Comparison of ENCODE assay signal across 18 mouse cellular contexts in genomic region chrX:151107301-151108067, GRCm38 (mm10). TPM values are rescaled to one million over a fixed set of nuclear protein-coding genes. Genes with fewer than 3 reads are reported as not detected.
A peak's percentile ranks its signal among the peaks of the same experiment; 100 is the strongest.
DNase-seq lines count a peak whose midpoint lies in the region; ATAC-seq and TF ChIP-seq lines count a peak whose summit lies in the region.
"Had no signal": no experiment of that assay in that cellular context is flagged by ENCODE, and none has a peak within 500 bp of the region (broad histone marks: within the 10 kb centered on the region; RNA-seq: fewer than 3 reads in every experiment).

No protein-coding gene starts in this region.

- peak; percentile 56; the same call in 1 of the 2 replicates for ATAC-seq in forebrain, embryonic 11.5 days (replicated peaks; ENCODE audit: low FRiP score)
- ATAC-seq in forebrain, postnatal 0 days: peak; percentile 82
- ATAC-seq in midbrain, embryonic 16.5 days: peak; percentile 89
- ATAC-seq: activated CD4-positive, CD25-positive, alpha-beta regulatory T cell, adult 4 months had no signal

- TF ChIP-seq CTCF in forebrain, postnatal 0 days (IDR thresholded peaks at IDR 0.05; ENCODE audit: low read depth): no peak

- no peak overlapping the region for H3K9ac ChIP-seq in forebrain, embryonic 11.5 days (ENCODE audit: low read length)
- H3K9ac ChIP-seq in forebrain, postnatal 0 days: no peak overlapping the region
- H3K9ac ChIP-seq in midbrain, embryonic 16.5 days (ENCODE audit: low read depth, low read length): no peak overlapping the region
- H3K9ac ChIP-seq: heart, embryonic 15.5 days; liver, embryonic 13.5 days had no signal

- no peak overlapping the region for H3K4me2 ChIP-seq in forebrain, embryonic 11.5 days (ENCODE audit: low read depth, low read length, severe bottlenecking)
- H3K4me2 ChIP-seq in forebrain, postnatal 0 days (ENCODE audit: low read depth): no peak overlapping the region
- no peak overlapping the region for H3K4me2 ChIP-seq in midbrain, embryonic 16.5 days (ENCODE audit: low read length)
- H3K4me2 ChIP-seq: heart, embryonic 15.5 days; liver, embryonic 13.5 days had no signal

- no peaks in the 10 kb centered on the region for H3K36me3 ChIP-seq in forebrain, embryonic 11.5 days (ENCODE audit: control insufficient read depth, insufficient read depth, low read length)
- H3K36me3 ChIP-seq in forebrain, embryonic 10.5 days (replicated peaks): no peaks in the 10 kb centered on the region
- no peaks in the 10 kb centered on the region for H3K36me3 ChIP-seq in forebrain, postnatal 0 days (ENCODE audit: insufficient read depth)
- no peaks in the 10 kb centered on the region for H3K36me3 ChIP-seq in midbrain, embryonic 16.5 days (ENCODE audit: control insufficient read depth, insufficient read depth, low read length)
- H3K36me3 ChIP-seq: heart, embryonic 15.5 days; liver, embryonic 13.5 days had no signal

- DNase-seq in forebrain, embryonic 11.5 days (ENCODE audit: low spot score): no peak
- DNase-seq in forebrain, embryonic 10.5 days (ENCODE audit: extremely low spot score, low spot score): no peak
- peak; percentile 34 for DNase-seq in brain, adult 2 months (ENCODE audit: low read depth, low spot score)
- DNase-seq in forebrain, postnatal 0 days: peak; percentile 22
- no peak for DNase-seq in lung, postnatal 25 days (ENCODE audit: low spot score)
- no peak for DNase-seq in spleen, postnatal 36 days (ENCODE audit: low spot score in 2 of 2)
- no peak for DNase-seq in yolk sac, embryonic 10.5 days (ENCODE audit: low spot score)
- DNase-seq: adrenal gland, postnatal 25 days; heart, adult 18-20 months; kidney, adult 8-10 months; left cerebral cortex, postnatal 4 days; liver, embryonic 13.5 days; retina, postnatal 1 day; thymus, adult 2 months had no signal

- H3K4me3 ChIP-seq in forebrain, embryonic 11.5 days (ENCODE audit: low read depth, low read length): no peak overlapping the region
- no peak overlapping the region for H3K4me3 ChIP-seq in forebrain, embryonic 10.5 days
- no peak overlapping the region for H3K4me3 ChIP-seq in forebrain, postnatal 0 days (ENCODE audit: low read depth, low read length)
- H3K4me3 ChIP-seq in midbrain, embryonic 16.5 days (ENCODE audit: low read depth, low read length): no peak overlapping the region
- H3K4me3 ChIP-seq: heart, embryonic 15.5 days; liver, embryonic 13.5 days had no signal

- no peaks in the 10 kb centered on the region for H3K9me3 ChIP-seq in forebrain, embryonic 11.5 days (ENCODE audit: control insufficient read depth, low read length)
- no peaks in the 10 kb centered on the region for H3K9me3 ChIP-seq in forebrain, embryonic 10.5 days
- H3K9me3 ChIP-seq in forebrain, postnatal 0 days (ENCODE audit: low read length): no peaks in the 10 kb centered on the region
- no peaks in the 10 kb centered on the region for H3K9me3 ChIP-seq in midbrain, embryonic 16.5 days (replicated peaks; ENCODE audit: control insufficient read depth, low read length, poor library complexity, severe bottlenecking)
- H3K9me3 ChIP-seq: heart, embryonic 15.5 days; liver, embryonic 13.5 days had no signal

- no peak overlapping the region for H3K27ac ChIP-seq in forebrain, embryonic 11.5 days (ENCODE audit: low read depth, low read length)
- no peak overlapping the region; the same call in 1 of the 2 replicates for H3K27ac ChIP-seq in forebrain, embryonic 10.5 days
- no peak overlapping the region; the same call in 1 of the 2 replicates for H3K27ac ChIP-seq in forebrain, postnatal 0 days (ENCODE audit: low read depth, low read length)
- H3K27ac ChIP-seq in midbrain, embryonic 16.5 days (ENCODE audit: low read length): peak overlapping the region; percentile 59
- H3K27ac ChIP-seq: heart, embryonic 15.5 days; liver, embryonic 13.5 days had no signal

- no peaks in the 10 kb centered on the region for H3K4me1 ChIP-seq in forebrain, embryonic 11.5 days (replicated peaks; ENCODE audit: control insufficient read depth, insufficient read depth, low read length)
- H3K4me1 ChIP-seq in forebrain, embryonic 10.5 days: peaks cover 9% of the 10 kb centered on the region
- no peaks in the 10 kb centered on the region for H3K4me1 ChIP-seq in forebrain, postnatal 0 days (ENCODE audit: insufficient read depth)
- peaks cover 6% of the 10 kb centered on the region; the same call in 1 of the 2 replicates for H3K4me1 ChIP-seq in midbrain, embryonic 16.5 days (ENCODE audit: control insufficient read depth, insufficient read depth, low read length)
- H3K4me1 ChIP-seq: heart, embryonic 15.5 days; liver, embryonic 13.5 days had no signal

- WGBS in forebrain, embryonic 11.5 days: 54% methylated on average over 7 of the region's 7 CpGs
- WGBS in forebrain, embryonic 10.5 days: 64% methylated on average over 7 of the region's 7 CpGs
- WGBS in forebrain, postnatal 0 days: 44% methylated on average over 7 of the region's 7 CpGs
- WGBS in midbrain, embryonic 16.5 days: 37% methylated on average over 7 of the region's 7 CpGs

- no peaks in the 10 kb centered on the region for H3K27me3 ChIP-seq in forebrain, embryonic 11.5 days (ENCODE audit: control insufficient read depth, insufficient read depth, low read length)
- peaks cover 28% of the 10 kb centered on the region for H3K27me3 ChIP-seq in forebrain, embryonic 10.5 days (ENCODE audit: poor library complexity, severe bottlenecking)
- H3K27me3 ChIP-seq in forebrain, postnatal 0 days (ENCODE audit: insufficient read depth, low read length): no peaks in the 10 kb centered on the region
- H3K27me3 ChIP-seq in midbrain, embryonic 16.5 days (ENCODE audit: control insufficient read depth, insufficient read depth, low read depth, low read length): no peaks in the 10 kb centered on the region
- H3K27me3 ChIP-seq: CH12.LX; heart, embryonic 15.5 days had no signal

RNA-seq across cellular contexts. Expression of gene Tsr2, which starts 11.1 kb away (rescaled TPM):
- polyA plus RNA-seq in forebrain, embryonic 11.5 days (2014; fragmentation: Nextera tagmentation; extraction: Ambion mirVana): 50.5 and 53.6 TPM in 2 replicates
- 64.6 and 65.2 TPM in 2 replicates for polyA plus RNA-seq in forebrain, embryonic 10.5 days (2016; fragmentation: Nextera tagmentation; extraction: Ambion mirVana)
- total RNA-seq in forebrain, postnatal 0 days (2014; rRNA removed): 42.9 and 47.0 TPM in 2 replicates
- polyA plus RNA-seq in forebrain, postnatal 0 days (2015; fragmentation: Nextera tagmentation; extraction: Ambion mirVana): 45.5 and 46.1 TPM in 2 replicates
- polyA plus RNA-seq in midbrain, embryonic 16.5 days (2015; fragmentation: Nextera tagmentation; extraction: Ambion mirVana): 38.2 and 38.8 TPM in 2 replicates

Comparison
In these comparisons a context has a peak if more than half of its experiments do, and no peak if none do; other contexts are left out.
1. DNase-seq: peak in brain, adult 2 months (single experiment) and forebrain, postnatal 0 days (single experiment); none in forebrain, embryonic 11.5 days (single experiment), forebrain, embryonic 10.5 days (single experiment), lung, postnatal 25 days (single experiment), spleen, postnatal 36 days (0 of 2) and yolk sac, embryonic 10.5 days (single experiment).
2. Peak in every context shown above with its lines, with median percentiles within 50 percentile points of each other: ATAC-seq.